Mouse (Mus musculus) MEL (cell line): ENCODE measurements at regions not wholly inside any gene's neighbourhood (a gene's known extent, or its start where the extent isn't known, plus 50 kb on each side); places are given as distances from the start of the nearest gene placed in this dataset.

Experiments
- BHLHE40 ChIP-seq: IDR thresholded peaks from 2 replicates; pipeline ENCODE4 v1.6.1; 2012; ENCODE audit warnings: low read depth, mild to moderate bottlenecking, inconsistent platforms, low read length, improper control_type of control experiment, borderline replicate concordance
- SMC3 ChIP-seq: IDR thresholded peaks from 2 replicates; pipeline ENCODE4 v1.6.1; 2011; ENCODE audit warnings: low read depth, low read length, improper control_type of control experiment

DNA sequence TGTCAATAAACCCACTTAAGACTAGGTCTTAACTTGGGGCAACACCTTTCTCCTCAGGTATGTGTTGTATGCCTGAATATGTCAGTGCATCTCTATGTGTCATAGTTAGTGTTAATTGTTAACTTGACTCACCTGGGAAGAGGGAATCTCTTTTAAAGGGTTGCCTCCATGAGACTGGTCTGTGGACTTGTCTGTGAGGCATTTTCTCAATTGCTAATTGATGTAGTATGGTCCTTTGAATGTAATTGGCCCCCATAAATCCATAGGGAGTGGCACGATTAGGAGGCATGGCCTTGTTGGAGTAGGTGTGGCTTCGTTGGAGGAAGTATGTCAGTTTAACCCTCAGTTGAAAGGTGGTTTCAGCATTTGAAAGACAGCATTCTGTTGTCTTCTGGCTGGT, 237.1 kb downstream of the Vps13c start:
- TF ChIP-seq SMC3: no peak
- TF ChIP-seq BHLHE40: no peak
